Mouse (Mus musculus): ENCODE measurements around the gene Mff. TPM values are rescaled to one million over a fixed set of nuclear protein-coding genes. Genes with fewer than 3 reads are reported as not detected.

Gene Mff
- polyA plus RNA-seq, 1 experiment from 2014 or later, result 156 TPM

DNA sequence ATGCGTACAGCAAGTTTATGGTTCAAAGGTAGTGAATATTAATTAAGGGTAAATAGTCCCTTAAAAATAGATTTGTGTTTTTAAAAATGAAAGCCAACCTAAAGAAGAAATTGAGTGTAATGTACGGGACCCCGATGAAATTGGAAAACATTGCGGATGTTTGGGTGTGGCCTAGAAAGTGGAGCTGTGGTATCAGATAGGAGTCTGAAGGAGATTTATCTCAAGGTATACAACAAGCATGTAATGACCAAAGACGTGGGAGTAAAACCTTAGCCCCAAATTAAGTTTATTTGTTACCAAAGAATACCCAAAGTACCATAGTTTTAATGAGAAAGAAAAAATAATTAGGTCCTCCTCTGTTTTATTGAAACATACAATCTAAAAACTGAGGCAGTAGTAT is 1.8 kb downstream of the Mff start:
- peak overlapping the region; percentile 88 for H3K27ac ChIP-seq (ENCODE audit: low read length)
- peak overlapping the region; percentile 77 for H3K4me3 ChIP-seq (ENCODE audit: low read depth, low read length)
- H3K9ac ChIP-seq (ENCODE audit: low read depth, low read length), result peak overlapping the region; percentile 84
- ATAC-seq (ENCODE audit: low read depth), result no peak
- H3K36me3 ChIP-seq (ENCODE audit: control insufficient read depth, insufficient read depth), result peaks cover 34% of the 10 kb centered on the region
- WGBS (ENCODE audit: insufficient replicate concordance), result 34% methylated on average over 5 of the region's 5 CpGs
- H3K4me2 ChIP-seq (ENCODE audit: low read depth, low read length), result peak overlapping the region; percentile 81
- H3K9me3 ChIP-seq (replicated peaks; ENCODE audit: control insufficient read depth, low read length), result no peaks in the 10 kb centered on the region
- peaks cover 6% of the 10 kb centered on the region for H3K4me1 ChIP-seq (ENCODE audit: control insufficient read depth, low read depth, low read length)
- H3K27me3 ChIP-seq (ENCODE audit: control insufficient read depth, insufficient read depth, low read depth, low read length), result no peaks in the 10 kb centered on the region

DNA sequence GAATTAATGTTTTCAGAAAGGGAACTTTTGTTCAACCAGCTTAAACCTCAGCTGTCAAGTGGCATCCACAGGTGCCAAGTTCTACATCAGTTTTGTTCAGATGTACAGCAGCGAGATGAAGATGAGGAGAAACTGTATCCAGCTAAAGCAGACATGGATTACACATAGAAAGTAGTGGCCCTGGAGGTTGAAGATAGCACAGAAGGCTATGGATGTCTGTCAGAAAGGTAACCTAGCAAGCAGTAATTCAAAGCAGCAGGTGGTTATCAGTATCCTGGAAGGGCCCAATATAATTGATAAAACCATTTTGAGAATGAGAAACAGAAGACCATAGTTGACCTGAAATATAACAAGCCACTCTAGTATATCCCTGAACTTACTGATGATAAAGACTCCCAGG is 8.7 kb downstream of the Mff start:
- H3K4me2 ChIP-seq (ENCODE audit: low read depth, low read length), result no peak overlapping the region
- no peak overlapping the region for H3K27ac ChIP-seq (ENCODE audit: low read length)
- ATAC-seq (ENCODE audit: low read depth), result peak; percentile 51
- peaks cover 67% of the 10 kb centered on the region for H3K36me3 ChIP-seq (ENCODE audit: control insufficient read depth, insufficient read depth)
- no peaks in the 10 kb centered on the region for H3K4me1 ChIP-seq (ENCODE audit: control insufficient read depth, low read depth, low read length)
- H3K27me3 ChIP-seq (ENCODE audit: control insufficient read depth, insufficient read depth, low read depth, low read length), result no peaks in the 10 kb centered on the region
- no peaks in the 10 kb centered on the region for H3K9me3 ChIP-seq (replicated peaks; ENCODE audit: control insufficient read depth, low read length)
- H3K9ac ChIP-seq (ENCODE audit: low read depth, low read length), result no peak overlapping the region
- WGBS (ENCODE audit: insufficient replicate concordance), result 17% methylated on average over 1 of the region's 1 CpGs
- H3K4me3 ChIP-seq (ENCODE audit: low read depth, low read length), result no peak overlapping the region

DNA sequence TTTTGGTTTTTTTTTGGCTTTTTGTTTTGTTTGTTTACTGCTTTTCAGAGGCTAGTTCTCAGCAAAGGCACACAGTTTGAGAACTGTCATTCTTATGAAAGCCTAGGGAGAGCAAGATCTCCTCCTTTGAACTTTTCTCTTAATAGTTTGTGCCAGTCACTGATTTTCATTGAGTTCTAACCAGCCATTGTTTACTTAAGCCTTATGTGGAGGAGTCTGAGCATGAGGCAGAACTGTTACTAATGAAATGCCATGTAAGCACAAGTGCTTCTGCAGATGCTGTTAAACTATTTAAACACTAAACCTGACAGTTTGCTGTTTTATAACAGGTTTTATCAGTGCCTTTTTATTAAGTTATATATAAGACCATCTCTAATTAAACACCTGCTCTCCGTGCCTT is 13.4 kb downstream of the Mff start:
- no peaks in the 10 kb centered on the region for H3K9me3 ChIP-seq (replicated peaks; ENCODE audit: control insufficient read depth, low read length)
- no peaks in the 10 kb centered on the region for H3K27me3 ChIP-seq (ENCODE audit: control insufficient read depth, insufficient read depth, low read depth, low read length)
- ATAC-seq (ENCODE audit: low read depth), result no peak
- no peak overlapping the region for H3K4me3 ChIP-seq (ENCODE audit: low read depth, low read length)
- no peak overlapping the region for H3K4me2 ChIP-seq (ENCODE audit: low read depth, low read length)
- H3K36me3 ChIP-seq (ENCODE audit: control insufficient read depth, insufficient read depth), result peaks cover 34% of the 10 kb centered on the region
- H3K4me1 ChIP-seq (ENCODE audit: control insufficient read depth, low read depth, low read length), result no peaks in the 10 kb centered on the region
- no peak overlapping the region for H3K9ac ChIP-seq (ENCODE audit: low read depth, low read length)
- H3K27ac ChIP-seq (ENCODE audit: low read length), result no peak overlapping the region
- 79% methylated on average over 1 of the region's 1 CpGs for whole genome bisulfite sequencing (ENCODE audit: insufficient replicate concordance)

DNA sequence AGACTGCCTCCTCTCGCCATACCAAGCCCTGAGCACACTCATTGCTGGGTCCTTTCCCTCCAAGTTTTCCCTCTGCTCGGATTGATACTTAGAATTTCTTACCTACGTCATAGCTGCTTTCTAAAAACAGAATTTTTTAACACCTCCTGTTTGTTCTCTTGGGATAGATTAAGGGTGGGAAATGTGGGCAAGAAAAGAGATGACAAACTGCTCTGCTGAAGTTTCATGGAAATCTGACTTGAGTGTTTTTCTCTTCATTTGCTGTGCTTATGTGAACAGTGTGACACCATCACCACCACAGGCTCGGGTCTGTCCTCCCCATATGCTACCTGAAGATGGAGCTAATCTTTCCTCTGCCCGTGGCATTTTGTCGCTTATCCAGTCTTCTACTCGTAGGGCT is 16.8 kb downstream of the Mff start:
- peaks cover 13% of the 10 kb centered on the region for H3K36me3 ChIP-seq (ENCODE audit: control insufficient read depth, insufficient read depth)
- no peak overlapping the region for H3K9ac ChIP-seq (ENCODE audit: low read depth, low read length)
- no peaks in the 10 kb centered on the region for H3K4me1 ChIP-seq (ENCODE audit: control insufficient read depth, low read depth, low read length)
- no peak for ATAC-seq (ENCODE audit: low read depth)
- no peak overlapping the region for H3K4me2 ChIP-seq (ENCODE audit: low read depth, low read length)
- no peak overlapping the region for H3K4me3 ChIP-seq (ENCODE audit: low read depth, low read length)
- 78% methylated on average over 7 of the region's 7 CpGs for WGBS (ENCODE audit: insufficient replicate concordance)
- no peak overlapping the region for H3K27ac ChIP-seq (ENCODE audit: low read length)
- no peaks in the 10 kb centered on the region for H3K9me3 ChIP-seq (replicated peaks; ENCODE audit: control insufficient read depth, low read length)
- H3K27me3 ChIP-seq (ENCODE audit: control insufficient read depth, insufficient read depth, low read depth, low read length), result no peaks in the 10 kb centered on the region

DNA sequence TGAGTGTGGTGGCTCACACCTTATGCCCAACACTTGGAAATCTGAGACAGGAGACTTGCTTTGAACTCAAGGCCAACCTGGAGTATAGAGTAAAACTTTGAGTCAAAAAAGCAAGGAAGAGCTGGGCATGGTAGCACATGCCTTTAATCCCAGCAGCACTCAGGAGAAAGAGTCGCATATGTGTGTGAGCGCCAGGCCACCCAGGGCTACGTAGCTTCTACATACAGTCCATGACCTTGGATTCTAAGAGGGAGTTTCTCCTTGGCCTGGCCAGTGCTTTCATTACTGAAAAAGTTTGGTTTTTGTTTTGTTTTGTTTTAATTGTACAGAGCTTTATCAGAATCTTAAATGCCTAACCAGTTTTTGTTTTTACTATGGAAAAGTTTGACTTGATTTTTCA is 19.3 kb downstream of the Mff start:
- Histone ChIP-seq H3K9me3 (replicated peaks; ENCODE audit: control insufficient read depth, low read length) (no peaks in the 10 kb centered on the region), H3K4me3 (ENCODE audit: low read depth, low read length) (no peak overlapping the region), H3K4me2 (ENCODE audit: low read depth, low read length) (no peak overlapping the region), H3K4me1 (ENCODE audit: control insufficient read depth, low read depth, low read length) (no peaks in the 10 kb centered on the region), H3K36me3 (ENCODE audit: control insufficient read depth, insufficient read depth) (peaks cover 5% of the 10 kb centered on the region; the same call in 1 of the 2 replicates), H3K9ac (ENCODE audit: low read depth, low read length) (no peak overlapping the region), H3K27me3 (ENCODE audit: control insufficient read depth, insufficient read depth, low read depth, low read length) (no peaks in the 10 kb centered on the region), H3K27ac (ENCODE audit: low read length) (no peak overlapping the region)
- 89% methylated on average over 3 of the region's 3 CpGs for WGBS (ENCODE audit: insufficient replicate concordance)
- ATAC-seq (ENCODE audit: low read depth), result no peak

DNA sequence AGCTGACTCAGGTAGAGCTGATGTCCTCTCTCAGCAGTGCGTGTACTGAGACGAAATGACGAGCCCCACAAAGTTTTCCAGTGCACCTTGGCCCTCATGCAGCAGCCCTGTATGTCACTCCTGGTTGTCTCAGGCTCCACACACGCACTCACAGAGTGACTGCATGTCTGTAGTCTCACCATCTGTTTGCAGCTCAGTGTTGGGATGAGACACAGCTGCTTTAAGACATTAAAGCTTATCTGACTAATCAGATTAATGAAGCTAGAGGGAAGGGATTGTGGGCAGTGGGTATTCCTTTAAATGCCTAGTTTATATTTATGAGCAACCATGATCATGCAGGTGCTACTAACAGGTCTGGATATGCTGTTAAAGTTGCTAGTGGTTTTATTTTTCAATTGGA is 21.7 kb downstream of the Mff start:
- H3K27me3 ChIP-seq (ENCODE audit: control insufficient read depth, insufficient read depth, low read depth, low read length), result no peaks in the 10 kb centered on the region
- ATAC-seq (ENCODE audit: low read depth), result no peak
- H3K36me3 ChIP-seq (ENCODE audit: control insufficient read depth, insufficient read depth), result peaks cover 8% of the 10 kb centered on the region; the same call in 1 of the 2 replicates
- H3K4me2 ChIP-seq (ENCODE audit: low read depth, low read length), result no peak overlapping the region
- H3K9ac ChIP-seq (ENCODE audit: low read depth, low read length), result no peak overlapping the region
- 88% methylated on average over 4 of the region's 4 CpGs for WGBS (ENCODE audit: insufficient replicate concordance)
- no peak overlapping the region for H3K27ac ChIP-seq (ENCODE audit: low read length)
- no peaks in the 10 kb centered on the region for H3K9me3 ChIP-seq (replicated peaks; ENCODE audit: control insufficient read depth, low read length)
- no peaks in the 10 kb centered on the region for H3K4me1 ChIP-seq (ENCODE audit: control insufficient read depth, low read depth, low read length)
- H3K4me3 ChIP-seq (ENCODE audit: low read depth, low read length), result no peak overlapping the region

DNA sequence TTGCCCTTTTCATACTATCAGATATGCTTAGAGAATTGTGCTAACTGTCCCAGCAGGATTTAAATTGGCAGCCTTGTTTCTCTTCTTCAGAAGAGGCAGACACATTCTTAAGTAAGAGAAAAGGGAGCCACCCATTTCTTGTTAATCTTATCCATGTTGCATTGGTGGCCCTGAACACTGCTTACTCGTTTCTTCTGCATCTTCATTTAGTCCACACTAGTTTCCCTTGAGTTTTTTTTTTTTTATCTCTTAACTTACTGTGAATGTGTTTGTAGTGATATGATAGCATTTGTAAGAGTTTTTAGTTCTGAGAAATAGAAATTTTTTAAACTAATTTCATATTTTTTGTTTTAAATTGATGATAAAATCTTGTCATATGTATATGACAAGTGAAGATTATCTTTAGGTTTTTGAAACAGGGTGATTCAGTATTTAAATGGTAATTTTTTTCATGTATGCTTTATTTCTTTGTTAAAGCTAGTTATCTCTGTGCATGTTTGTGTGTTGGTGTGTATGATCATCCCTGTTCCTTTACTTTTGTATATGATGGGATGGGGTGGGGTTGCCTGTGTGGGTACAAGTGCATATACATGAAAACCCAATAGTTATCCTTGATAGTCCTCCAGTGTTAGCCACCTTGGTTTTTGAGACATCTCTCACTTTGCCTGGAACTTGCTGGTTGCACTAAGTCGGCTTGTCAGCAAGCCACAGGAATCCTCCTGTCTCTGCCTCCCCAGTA is 23.2 kb downstream of the Mff start:
- H3K4me1 ChIP-seq (ENCODE audit: control insufficient read depth, low read depth, low read length), result no peaks in the 10 kb centered on the region
- peak; percentile 48; the same call in 1 of the 2 replicates for ATAC-seq (ENCODE audit: low read depth)
- no peaks in the 10 kb centered on the region for H3K9me3 ChIP-seq (replicated peaks; ENCODE audit: control insufficient read depth, low read length)
- 54% methylated on average over 2 of the region's 2 CpGs for WGBS (ENCODE audit: insufficient replicate concordance)
- H3K27ac ChIP-seq (ENCODE audit: low read length), result no peak overlapping the region
- no peak overlapping the region for H3K4me3 ChIP-seq (ENCODE audit: low read depth, low read length)
- H3K36me3 ChIP-seq (ENCODE audit: control insufficient read depth, insufficient read depth), result peaks cover 5% of the 10 kb centered on the region
- no peak overlapping the region for H3K4me2 ChIP-seq (ENCODE audit: low read depth, low read length)
- H3K27me3 ChIP-seq (ENCODE audit: control insufficient read depth, insufficient read depth, low read depth, low read length), result no peaks in the 10 kb centered on the region
- H3K9ac ChIP-seq (ENCODE audit: low read depth, low read length), result no peak overlapping the region

DNA sequence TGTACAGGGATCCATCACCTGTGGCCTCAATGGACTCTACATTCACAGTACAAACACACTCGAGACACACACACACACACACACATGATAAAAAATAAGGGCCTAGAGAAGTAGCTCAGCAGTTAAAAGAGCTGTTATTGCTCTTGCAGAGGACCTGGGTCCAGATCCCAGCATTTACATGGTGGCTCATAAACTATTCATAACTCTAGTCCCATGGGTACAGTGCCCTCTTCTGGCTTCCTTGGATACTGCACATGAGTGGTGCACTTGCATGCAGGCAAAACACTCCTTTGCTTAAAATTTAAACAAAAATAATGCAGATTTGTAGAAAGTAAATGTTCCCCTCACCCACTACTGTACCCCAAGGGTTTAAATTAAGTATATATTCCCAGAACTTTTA is 34.8 kb downstream of the Mff start:
- Histone ChIP-seq H3K4me2 (ENCODE audit: low read depth, low read length) (no peak overlapping the region), H3K27ac (ENCODE audit: low read length) (no peak overlapping the region), H3K27me3 (ENCODE audit: control insufficient read depth, insufficient read depth, low read depth, low read length) (no peaks in the 10 kb centered on the region), H3K36me3 (ENCODE audit: control insufficient read depth, insufficient read depth) (peaks cover 13% of the 10 kb centered on the region), H3K4me1 (ENCODE audit: control insufficient read depth, low read depth, low read length) (no peaks in the 10 kb centered on the region), H3K9me3 (replicated peaks; ENCODE audit: control insufficient read depth, low read length) (no peaks in the 10 kb centered on the region), H3K4me3 (ENCODE audit: low read depth, low read length) (no peak overlapping the region), H3K9ac (ENCODE audit: low read depth, low read length) (no peak overlapping the region)
- WGBS (ENCODE audit: insufficient replicate concordance), result 71% methylated on average over 1 of the region's 1 CpGs
- ATAC-seq (ENCODE audit: low read depth), result peak; percentile 30; the same call in 1 of the 2 replicates

DNA sequence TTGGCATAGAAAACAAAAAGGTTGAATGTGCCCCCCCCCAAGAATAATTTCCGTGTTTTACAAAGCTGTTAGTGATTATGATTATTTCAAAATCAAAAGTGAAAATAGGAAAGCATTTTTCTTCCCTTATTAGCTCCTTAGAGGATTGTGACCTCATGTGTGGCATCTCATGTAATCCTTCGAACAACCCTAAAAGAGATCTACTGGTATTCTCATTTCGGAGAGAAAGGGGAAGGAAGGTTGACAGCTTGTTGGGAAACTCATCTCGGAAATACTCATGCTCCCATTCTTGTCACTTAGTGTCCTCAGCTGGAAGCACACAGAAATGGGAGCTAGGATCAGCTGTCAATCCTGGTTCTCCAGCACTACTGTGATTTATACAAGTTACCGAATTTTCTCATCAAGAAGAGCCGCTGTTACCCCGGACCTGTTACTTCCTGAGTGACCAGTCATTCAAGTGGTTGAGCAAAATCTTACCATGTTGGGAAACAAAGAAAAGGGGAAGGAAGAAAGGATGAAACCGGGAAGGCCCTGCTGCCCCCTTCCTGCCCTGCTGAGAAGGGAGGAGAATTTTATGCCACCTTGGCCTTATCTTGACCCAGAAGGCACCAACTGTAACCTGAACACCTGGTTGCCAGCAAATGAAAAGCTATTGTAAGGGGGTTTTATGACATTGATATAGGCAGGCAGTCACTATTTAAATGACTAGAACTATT is 36.9 kb downstream of the Mff start:
- H3K4me3 ChIP-seq (ENCODE audit: low read depth, low read length), result no peak overlapping the region
- no peaks in the 10 kb centered on the region for H3K4me1 ChIP-seq (ENCODE audit: control insufficient read depth, low read depth, low read length)
- no peak overlapping the region for H3K27ac ChIP-seq (ENCODE audit: low read length)
- no peak overlapping the region for H3K9ac ChIP-seq (ENCODE audit: low read depth, low read length)
- no peaks in the 10 kb centered on the region for H3K27me3 ChIP-seq (ENCODE audit: control insufficient read depth, insufficient read depth, low read depth, low read length)
- no peaks in the 10 kb centered on the region for H3K9me3 ChIP-seq (replicated peaks; ENCODE audit: control insufficient read depth, low read length)
- H3K36me3 ChIP-seq (ENCODE audit: control insufficient read depth, insufficient read depth), result no peaks in the 10 kb centered on the region
- WGBS (ENCODE audit: insufficient replicate concordance), result 64% methylated on average over 8 of the region's 8 CpGs
- ATAC-seq (ENCODE audit: low read depth), result 0 out of 2 replicates have a peak, but pooled peaks have one; percentile 24
- no peak overlapping the region for H3K4me2 ChIP-seq (ENCODE audit: low read depth, low read length)

All from liver, embryonic 16.5 days (tissue).